Mouse (Mus musculus): ENCODE results near the gene Zdbf2. TPM values are rescaled to one million over a fixed set of nuclear protein-coding genes. Genes with fewer than 3 reads are reported as not detected.

Zdbf2 gene
- polyA plus RNA-seq (2012; rRNA removed), result 0.08 and 0.24 TPM in 2 replicates

DNA sequence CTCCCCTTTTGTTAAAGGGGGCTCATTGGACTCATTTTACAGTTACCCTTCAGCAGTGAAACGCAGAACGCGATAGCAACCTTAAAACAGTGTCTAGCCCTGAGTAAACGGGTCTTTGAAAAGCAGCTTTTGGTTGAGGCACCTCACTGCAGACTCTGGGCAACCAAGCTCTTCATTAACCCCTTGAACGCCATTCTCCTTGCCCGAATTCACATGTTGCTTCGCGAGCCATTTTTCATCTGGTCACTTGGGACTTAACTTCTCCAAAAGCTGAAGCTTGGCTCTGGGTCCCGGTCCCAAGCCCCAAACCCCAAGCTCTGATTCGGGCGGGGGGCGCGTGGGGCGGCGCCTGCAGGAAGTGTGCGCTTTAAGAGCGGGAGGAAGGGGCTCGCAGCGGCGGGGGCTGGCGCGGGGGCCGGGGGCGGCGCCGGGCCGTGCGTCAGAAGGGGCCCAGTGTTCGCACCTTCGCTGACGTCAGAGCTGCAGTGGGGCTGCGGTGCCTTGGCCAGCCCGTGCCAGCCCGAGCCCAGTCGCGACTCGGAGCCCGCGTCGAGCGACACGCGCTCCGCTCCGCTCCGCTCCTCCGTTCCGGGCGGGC lies at the start of gene Zdbf2:
Gene Zdbf2 (plus strand): TSS at position 525 of the 598 bp plus-strand sequence.

Other genes starting within 250 kb of the Zdbf2 start
- gene Ino80d, start 158.6 kb upstream of the Zdbf2 start, polyA plus RNA-seq (2012; rRNA removed), result 2.6 and 3.1 TPM in 2 replicates
- gene Eef1b2, start 96.4 kb upstream of the Zdbf2 start, polyA plus RNA-seq (2012; rRNA removed), result 640 and 672 TPM in 2 replicates
- gene Ndufs1, start 96.4 kb upstream of the Zdbf2 start, polyA plus RNA-seq (2012; rRNA removed), result 61.6 and 68.7 TPM in 2 replicates
- not detected in 2 replicates for gene Gpr1, start 58.7 kb upstream of the Zdbf2 start, polyA plus RNA-seq (2012; rRNA removed)
- gene Adam23, start 172.6 kb downstream of the Zdbf2 start, polyA plus RNA-seq (2012; rRNA removed), result 0.28 and 0.34 TPM in 2 replicates